Mouse (Mus musculus) spleen, postnatal 10 days (tissue): ENCODE results near the gene F13a1.

Experiments
- DNase-seq, 2 experiments: peaks; one replicate each; pipeline ENCODE4 v3.0.0; 2021 to 2022; ENCODE audit warnings: low spot score in 2 of 2

The F13a1 gene

GRCm38 (mm10) chr13:36954937-36955336, 95.1 kb downstream of the F13a1 start:
- no peak for DNase-seq

- DNase-seq = no peak
Measured at GRCm38 (mm10) chr13:36953676-36954075, 96.4 kb downstream of the F13a1 start.

- no peak for DNase-seq
Measured at GRCm38 (mm10) chr13:36941891-36942290, 108.2 kb downstream of the F13a1 start.

- no peak for DNase-seq
Measured at GRCm38 (mm10) chr13:36932066-36932465, 118.0 kb downstream of the F13a1 start.

GRCm38 (mm10) chr13:36919737-36920136, 130.3 kb downstream of the F13a1 start:
- no peak for DNase-seq

- DNase-seq = no peak
Measured at GRCm38 (mm10) chr13:36903885-36904284, 146.2 kb downstream of the F13a1 start.

GRCm38 (mm10) chr13:36903447-36903846, 146.6 kb downstream of the F13a1 start:
- DNase-seq = no peak

- no peak for DNase-seq
Measured at GRCm38 (mm10) chr13:36901603-36902002, 148.4 kb downstream of the F13a1 start.

- DNase-seq = no peak
Measured at GRCm38 (mm10) chr13:36901016-36901415, 149.0 kb downstream of the F13a1 start.

GRCm38 (mm10) chr13:36896061-36896460, 154.0 kb downstream of the F13a1 start:
- DNase-seq = no peak

GRCm38 (mm10) chr13:36893762-36894161, 156.3 kb downstream of the F13a1 start:
- no peak for DNase-seq

GRCm38 (mm10) chr13:36892216-36892615, 157.8 kb downstream of the F13a1 start:
- no peak for DNase-seq

GRCm38 (mm10) chr13:36885973-36886372, 164.1 kb downstream of the F13a1 start:
- DNase-seq = no peak

- no peak for DNase-seq
Measured at GRCm38 (mm10) chr13:36839111-36839510, 210.9 kb downstream of the F13a1 start.
